Mouse (Mus musculus): ENCODE data around the gene Rbfox2. TPM values are rescaled to one million over a fixed set of nuclear protein-coding genes. Genes with fewer than 3 reads are reported as not detected.

The Rbfox2 gene
- polyA plus RNA-seq, 1 experiment from 2014 or later: 6.5 TPM

- no peak for DNase-seq (ENCODE audit: low spot score)
Observed at GRCm38 (mm10) chr15:77332272-77332991, 25.6 kb upstream of the Rbfox2 start.

DNA sequence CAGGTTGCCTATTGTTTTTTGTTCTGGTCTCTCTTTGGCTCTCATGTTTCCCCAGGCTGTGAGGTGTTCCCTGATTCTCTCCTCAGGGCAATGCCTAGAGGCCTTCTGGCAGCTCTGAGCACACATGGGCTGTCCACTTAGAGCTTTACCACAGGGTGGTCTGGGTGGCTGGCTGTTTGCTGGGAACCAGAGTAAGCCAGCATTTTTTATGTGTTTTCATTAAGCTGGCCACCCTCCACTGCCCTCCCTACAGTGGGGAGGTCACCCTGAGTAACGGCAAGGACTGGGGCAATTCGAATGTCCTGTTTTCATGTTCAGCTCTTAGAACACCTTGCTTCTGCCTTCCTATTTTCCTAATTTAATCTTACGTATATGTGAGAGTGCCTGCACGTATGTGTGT, 24.6 kb upstream of the Rbfox2 start:
- DNase-seq (ENCODE audit: low spot score): no peak

- DNase-seq (ENCODE audit: low spot score): no peak
Observed at GRCm38 (mm10) chr15:77329681-77330180, 22.9 kb upstream of the Rbfox2 start.

- no peak for DNase-seq (ENCODE audit: low spot score)
Observed at GRCm38 (mm10) chr15:77326361-77326760, 19.6 kb upstream of the Rbfox2 start.

GRCm38 (mm10) chr15:77324426-77324825, 17.6 kb upstream of the Rbfox2 start:
- no peak for DNase-seq (ENCODE audit: low spot score)

- DNase-seq (ENCODE audit: low spot score): no peak
Observed at GRCm38 (mm10) chr15:77323226-77323625, 16.4 kb upstream of the Rbfox2 start.

GRCm38 (mm10) chr15:77313701-77314100, 6.9 kb upstream of the Rbfox2 start:
- no peak for DNase-seq (ENCODE audit: low spot score)

DNA sequence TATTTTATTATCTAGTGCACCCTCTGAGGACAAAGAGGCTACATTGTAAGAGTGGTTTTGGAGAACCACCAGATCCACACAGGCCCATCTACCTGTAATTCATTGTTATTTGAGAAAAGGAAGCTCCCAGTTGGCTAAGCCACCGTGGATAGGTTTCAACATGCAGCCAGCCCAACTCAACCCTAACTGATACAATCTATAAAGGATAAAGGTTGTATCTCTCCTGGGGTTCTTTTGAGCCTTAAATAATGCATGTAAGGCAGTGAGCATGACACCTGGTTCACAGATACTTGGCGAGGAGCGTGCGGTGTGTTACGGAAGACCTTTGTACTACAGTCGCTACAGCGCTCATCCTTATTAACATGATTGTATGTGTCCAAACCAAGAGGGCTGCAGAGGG, 6.0 kb upstream of the Rbfox2 start:
- DNase-seq (ENCODE audit: low spot score): no peak

DNA sequence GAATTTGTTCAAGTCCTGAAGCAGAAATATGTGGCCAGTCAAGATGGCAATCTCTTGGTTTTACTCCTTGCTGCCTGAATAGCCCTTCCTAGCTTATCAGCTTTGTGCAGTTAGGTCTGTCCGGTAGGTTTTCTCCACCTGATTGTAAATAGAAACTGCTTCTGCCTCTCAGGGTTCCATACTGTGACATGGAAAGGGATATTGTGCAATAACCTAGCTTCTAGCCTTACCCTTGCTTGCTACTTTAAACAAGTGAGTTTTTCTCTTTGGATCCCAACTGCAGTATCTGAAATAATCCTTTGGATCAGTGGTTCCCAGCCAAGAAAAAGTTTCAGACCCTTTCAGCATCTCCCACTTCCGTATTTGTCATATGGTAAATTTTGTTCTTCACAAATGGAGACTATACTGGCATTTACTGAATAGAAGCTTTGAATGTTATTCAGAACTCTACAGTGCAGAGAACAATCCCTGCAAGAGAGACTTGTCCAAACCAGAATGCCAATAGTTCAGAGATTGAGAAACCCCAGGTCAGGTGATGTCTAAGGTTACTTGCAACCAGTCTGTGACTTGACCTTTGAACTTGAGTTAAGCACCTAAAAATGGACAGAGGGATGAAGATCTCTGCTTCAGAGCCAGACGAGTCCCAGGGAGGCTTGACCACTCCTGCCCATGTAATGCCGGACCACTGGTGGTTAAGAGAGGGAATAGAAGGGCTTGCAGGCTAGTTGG, 1.1 kb upstream of the Rbfox2 start:
- no peak for DNase-seq (ENCODE audit: low spot score)

- DNase-seq (ENCODE audit: low spot score): no peak
Observed at GRCm38 (mm10) chr15:77305852-77306546, 805 bp downstream of the Rbfox2 start.

DNA sequence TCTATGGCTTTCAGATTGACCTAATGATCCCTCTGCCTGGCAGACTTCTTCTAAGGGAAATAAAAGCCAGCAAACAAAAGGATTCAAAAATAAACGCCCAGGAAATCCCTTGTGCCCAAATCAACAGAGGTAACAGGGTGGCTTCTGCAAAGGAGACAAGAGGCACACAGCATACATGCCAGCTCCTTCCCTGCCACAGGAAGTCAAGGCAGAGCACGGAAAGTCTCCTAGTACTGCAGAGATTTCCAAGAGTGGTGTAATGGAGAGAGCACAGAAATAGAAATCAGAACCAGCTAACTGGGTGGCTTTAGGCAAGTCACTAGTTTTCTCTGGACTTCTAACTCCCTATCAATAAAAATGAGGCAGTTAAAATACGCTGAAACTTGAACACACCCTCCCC, 1.8 kb downstream of the Rbfox2 start:
- no peak for DNase-seq (ENCODE audit: low spot score)

- DNase-seq (ENCODE audit: low spot score): no peak
Observed at GRCm38 (mm10) chr15:77301122-77301521, 5.7 kb downstream of the Rbfox2 start.

DNA sequence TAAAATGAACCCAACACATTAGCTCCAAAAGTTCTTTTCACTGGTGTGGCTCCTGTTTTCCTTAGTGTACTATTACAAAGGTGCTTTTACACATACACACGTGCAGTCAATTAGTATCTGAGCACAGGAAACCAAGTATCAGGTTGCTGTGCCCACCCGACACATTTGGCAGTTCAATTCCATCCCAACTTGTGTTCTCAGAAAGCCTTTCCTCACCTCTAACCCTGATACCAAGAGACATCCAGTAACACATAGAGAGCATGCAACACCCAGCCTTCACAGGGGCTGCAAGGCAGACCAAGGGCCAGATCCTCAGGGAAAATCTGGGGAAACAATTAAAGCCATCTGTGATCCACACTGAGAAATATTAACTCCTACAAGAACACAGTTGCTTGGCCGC, 8.2 kb downstream of the Rbfox2 start:
- DNase-seq (ENCODE audit: low spot score): no peak

DNA sequence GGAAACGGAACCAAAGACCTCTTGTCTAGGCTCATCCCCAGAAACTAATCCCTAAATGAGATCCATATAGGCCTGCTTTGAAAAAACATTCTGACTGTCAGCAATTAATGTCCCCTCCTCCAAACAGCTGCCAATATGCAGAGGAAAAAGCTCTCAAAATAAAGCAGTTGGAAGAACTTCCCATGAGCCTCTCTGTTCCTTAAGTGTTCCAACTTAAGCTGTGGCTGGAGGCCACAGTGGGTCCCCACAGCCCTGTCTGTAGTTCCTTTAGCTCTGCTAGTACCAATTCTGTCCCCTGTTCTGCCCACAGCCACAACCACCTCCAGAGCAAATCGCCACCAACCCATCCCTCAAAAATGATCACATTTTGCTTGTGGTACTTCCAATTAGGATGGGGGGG, 10.2 kb downstream of the Rbfox2 start:
- no peak for DNase-seq (ENCODE audit: low spot score)

GRCm38 (mm10) chr15:77293493-77293892, 13.3 kb downstream of the Rbfox2 start:
- DNase-seq (ENCODE audit: low spot score): no peak

- no peak for DNase-seq (ENCODE audit: low spot score)
Observed at GRCm38 (mm10) chr15:77292381-77292780, 14.4 kb downstream of the Rbfox2 start.

DNA sequence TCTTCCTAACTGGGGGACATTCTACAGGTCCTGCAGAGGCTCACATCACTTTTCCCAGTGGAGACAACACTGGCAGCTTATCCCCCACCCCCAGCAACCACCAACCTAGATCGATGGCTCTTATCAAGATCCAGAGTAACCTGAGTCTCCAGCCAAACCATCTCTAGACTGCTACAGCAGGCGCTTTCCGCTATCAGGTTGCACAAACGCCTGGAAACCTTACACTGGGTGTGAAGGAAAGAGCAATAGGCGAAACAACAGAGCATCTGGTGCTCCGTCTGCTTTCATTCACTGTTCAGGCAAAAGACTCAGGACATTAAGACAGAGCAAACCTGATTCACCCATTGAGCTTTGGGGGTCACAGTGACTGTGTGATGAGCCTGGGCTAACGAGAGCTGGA, 15.3 kb downstream of the Rbfox2 start:
- no peak for DNase-seq (ENCODE audit: low spot score)

DNA sequence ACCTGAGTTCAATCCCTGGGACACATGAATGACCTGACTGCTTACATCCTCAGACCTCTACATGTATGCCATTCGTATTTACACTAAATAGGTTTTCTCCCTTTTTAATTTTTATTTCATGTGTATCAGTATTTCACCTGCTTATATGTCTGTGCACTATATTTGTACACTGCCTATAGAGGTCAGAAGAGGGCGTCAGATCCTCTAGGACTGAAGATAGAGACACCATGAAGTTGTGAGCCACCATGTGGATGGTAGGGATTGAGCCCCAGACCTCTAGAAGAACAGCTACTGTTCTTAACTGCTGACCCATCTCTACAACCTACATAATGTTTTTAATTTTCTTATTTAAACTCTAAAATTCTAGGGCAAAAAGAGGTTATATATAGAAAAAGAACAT, 16.5 kb downstream of the Rbfox2 start:
- no peak for DNase-seq (ENCODE audit: low spot score)

- DNase-seq (ENCODE audit: low spot score): no peak
Observed at GRCm38 (mm10) chr15:77280130-77280529, 26.7 kb downstream of the Rbfox2 start.

DNA sequence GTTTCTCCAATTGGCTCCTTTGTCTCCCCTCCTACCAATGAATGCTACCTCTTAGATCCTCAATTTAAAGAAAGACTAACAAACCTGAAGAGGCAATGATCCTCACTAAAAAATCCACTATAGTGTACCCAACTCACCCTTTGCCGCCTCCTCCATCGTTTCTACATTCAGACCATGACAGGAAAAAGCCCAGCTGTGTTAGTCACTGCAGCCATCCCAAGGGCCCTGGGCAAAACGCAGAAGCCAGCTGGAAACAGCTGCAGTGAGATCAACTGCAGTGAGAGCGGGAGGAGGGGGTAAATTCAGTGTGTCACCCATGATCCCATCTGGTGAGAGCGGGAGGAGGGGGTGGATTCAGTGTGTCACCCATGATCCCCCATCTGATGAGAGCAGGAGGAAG, 28.0 kb downstream of the Rbfox2 start:
- no peak for DNase-seq (ENCODE audit: low spot score)

DNA sequence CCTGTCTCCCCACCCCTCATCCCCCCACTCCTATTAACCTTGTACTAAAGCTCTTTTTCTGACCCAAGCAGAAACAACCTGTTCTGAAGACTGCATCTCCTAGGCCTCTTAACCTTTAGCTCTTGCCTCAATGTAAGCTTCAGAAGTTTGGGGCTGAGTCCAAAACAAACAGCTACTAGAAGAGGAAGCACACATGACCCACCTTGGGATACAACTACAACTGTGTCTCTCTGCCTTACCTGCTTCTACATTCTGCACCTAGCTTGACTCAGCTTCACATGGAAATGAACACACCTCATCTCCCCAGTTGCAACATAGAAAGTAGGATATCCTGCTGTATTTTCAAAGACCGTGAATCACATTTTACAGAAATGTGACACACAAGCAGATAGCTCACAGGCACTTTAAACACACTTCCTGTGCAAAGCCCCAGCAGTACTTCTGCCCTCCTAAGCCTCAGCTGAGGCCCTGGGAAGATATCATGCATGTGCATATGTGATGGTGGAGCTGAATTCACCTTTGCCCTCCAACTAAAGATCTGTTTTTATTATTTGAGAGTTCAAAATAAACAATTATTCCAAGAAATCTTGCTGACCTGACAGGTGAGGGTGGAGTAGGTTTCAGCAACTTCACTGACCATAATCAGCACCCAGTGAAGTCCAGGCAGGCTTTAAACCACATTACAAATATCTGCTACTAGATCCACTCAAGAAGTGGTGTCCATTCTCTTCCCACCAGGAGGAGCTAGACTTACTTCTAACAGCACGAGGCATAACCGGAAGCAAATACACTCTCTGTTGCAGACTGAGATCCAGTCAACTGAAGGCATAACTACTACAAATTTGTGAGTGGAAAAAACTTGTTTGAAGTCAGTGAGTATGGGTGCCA, 29.7 kb downstream of the Rbfox2 start:
- DNase-seq (ENCODE audit: low spot score): no peak

Data from thymus, postnatal 0 days (tissue).